Mouse (Mus musculus): ENCODE measurements around the gene Dnah6.

Dnah6 gene

GRCm38 (mm10) chr6:73221189-73221957 lies at the start of gene Dnah6:
Dnah6 (minus strand) TSS chr6:73221651.
- DNase-seq = peak; percentile 57

- DNase-seq = no peak
Measured at GRCm38 (mm10) chr6:73269374-73269773, 47.9 kb upstream of the Dnah6 start.

- DNase-seq = no peak
Measured at GRCm38 (mm10) chr6:73267738-73268311, 46.4 kb upstream of the Dnah6 start.

- no peak for DNase-seq
Measured at GRCm38 (mm10) chr6:73264801-73265200, 43.4 kb upstream of the Dnah6 start.

- no peak for DNase-seq
Measured at GRCm38 (mm10) chr6:73260110-73260509, 38.7 kb upstream of the Dnah6 start.

- DNase-seq = no peak
Measured at GRCm38 (mm10) chr6:73257068-73257467, 35.6 kb upstream of the Dnah6 start.

GRCm38 (mm10) chr6:73254307-73255228 lies 33.1 kb upstream of the Dnah6 start:
- peak; percentile 17 for DNase-seq

GRCm38 (mm10) chr6:73253584-73253983 lies 32.1 kb upstream of the Dnah6 start:
- DNase-seq = no peak

- DNase-seq = no peak
Measured at GRCm38 (mm10) chr6:73253006-73253405, 31.6 kb upstream of the Dnah6 start.

GRCm38 (mm10) chr6:73252396-73252795 lies 30.9 kb upstream of the Dnah6 start:
- no peak for DNase-seq

GRCm38 (mm10) chr6:73251336-73251735 lies 29.9 kb upstream of the Dnah6 start:
- DNase-seq = no peak

- no peak for DNase-seq
Measured at GRCm38 (mm10) chr6:73249851-73250250, 28.4 kb upstream of the Dnah6 start.

- peak; percentile 14 for DNase-seq
Measured at GRCm38 (mm10) chr6:73249049-73249422, 27.6 kb upstream of the Dnah6 start.

- DNase-seq = peak; percentile 83
Measured at GRCm38 (mm10) chr6:73248237-73249048, 27.0 kb upstream of the Dnah6 start, which contains the start of gene Suclg1. Suclg1 (plus strand) TSS chr6:73248382.

- DNase-seq = peak; percentile 26
Measured at GRCm38 (mm10) chr6:73247452-73247851, 26.0 kb upstream of the Dnah6 start.

- DNase-seq = no peak
Measured at GRCm38 (mm10) chr6:73246821-73247220, 25.4 kb upstream of the Dnah6 start.

GRCm38 (mm10) chr6:73235650-73236049 lies 14.2 kb upstream of the Dnah6 start:
- DNase-seq = no peak

GRCm38 (mm10) chr6:73234302-73234900 lies 12.9 kb upstream of the Dnah6 start:
- DNase-seq = no peak

- peak; percentile 35 for DNase-seq
Measured at GRCm38 (mm10) chr6:73233202-73233726, 11.8 kb upstream of the Dnah6 start.

- no peak for DNase-seq
Measured at GRCm38 (mm10) chr6:73232152-73232584, 10.7 kb upstream of the Dnah6 start.

GRCm38 (mm10) chr6:73228881-73229280 lies 7.4 kb upstream of the Dnah6 start:
- DNase-seq = no peak

- no peak for DNase-seq
Measured at GRCm38 (mm10) chr6:73228408-73228807, 7.0 kb upstream of the Dnah6 start.

Measured in thymus, postnatal 25 days (tissue).